Mouse (Mus musculus): ENCODE measurements around the gene Cd1d1. TPM values are rescaled to one million over a fixed set of nuclear protein-coding genes. Genes with fewer than 3 reads are reported as not detected.

Cd1d1 gene
- total RNA-seq, 1 experiment from 2014 or later = 52.9 TPM

DNA sequence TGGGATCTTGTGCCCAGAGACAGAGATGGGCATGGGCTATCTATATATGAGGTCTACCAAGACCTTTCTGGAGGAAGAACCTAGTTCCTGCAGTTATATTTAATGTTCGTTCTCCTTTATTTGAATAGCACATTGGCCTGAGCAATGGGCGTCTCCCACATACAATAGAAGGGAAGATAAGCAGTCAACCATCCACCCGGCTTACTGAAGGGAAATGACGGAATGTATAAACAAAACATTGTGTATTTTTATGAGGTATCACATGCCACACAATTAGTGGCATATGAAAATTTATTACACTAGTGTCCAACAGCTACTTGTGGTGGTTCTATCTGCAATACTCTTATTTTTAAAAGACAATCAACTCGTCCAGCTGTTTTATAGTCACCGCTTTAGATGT, 15.9 kb downstream of the Cd1d1 start:
- ATAC-seq (replicated peaks in 1 of 2; ENCODE audit: insufficient read depth in 1 of 2, low FRiP score in 2 of 2, low TSS enrichment in 1 of 2, low read depth in 1 of 2, poor library complexity in 2 of 2, severe bottlenecking in 2 of 2) = no peak

DNA sequence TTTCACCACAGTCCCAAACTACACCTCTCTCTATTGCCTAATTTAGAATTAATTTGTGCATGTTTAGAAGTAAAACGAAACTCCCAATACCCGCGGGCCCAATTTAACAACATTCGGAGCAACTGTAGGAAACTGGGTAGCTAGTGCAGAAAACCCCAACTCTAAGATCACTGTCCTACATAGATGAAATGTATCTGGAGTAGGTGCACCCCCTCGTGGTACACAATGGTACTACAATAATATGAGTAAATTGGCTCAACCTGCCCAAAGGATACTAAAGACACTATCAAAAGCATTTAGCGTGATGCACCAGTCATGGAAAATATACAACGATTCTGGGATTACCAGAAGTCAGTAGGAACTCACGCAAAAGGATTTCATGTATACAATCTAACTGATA, 22.7 kb downstream of the Cd1d1 start:
- ATAC-seq (replicated peaks in 1 of 2; ENCODE audit: insufficient read depth in 1 of 2, low FRiP score in 2 of 2, low TSS enrichment in 1 of 2, low read depth in 1 of 2, poor library complexity in 2 of 2, severe bottlenecking in 2 of 2) = peak; percentile 67 to 72; a peak in 3 of 4 replicates

DNA sequence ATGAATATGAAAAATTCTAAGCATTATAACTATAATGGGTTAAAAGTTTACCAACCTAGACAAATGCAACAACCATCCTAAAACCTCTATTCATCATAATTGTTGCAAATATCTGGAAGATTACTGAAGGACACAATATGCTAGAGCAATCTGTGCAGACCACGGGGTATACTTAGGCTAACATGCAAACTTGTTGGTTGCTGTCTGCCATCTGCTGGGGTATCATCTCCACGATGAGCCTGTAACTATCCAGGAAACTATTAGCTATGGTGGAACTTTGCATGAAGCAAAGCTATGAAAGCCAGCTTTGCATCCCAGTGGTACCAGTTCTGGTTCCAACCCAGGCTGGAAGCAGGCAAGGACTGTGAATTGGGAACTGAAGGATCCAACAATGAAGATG, 24.1 kb downstream of the Cd1d1 start:
- no peak for ATAC-seq (replicated peaks in 1 of 2; ENCODE audit: insufficient read depth in 1 of 2, low FRiP score in 2 of 2, low TSS enrichment in 1 of 2, low read depth in 1 of 2, poor library complexity in 2 of 2, severe bottlenecking in 2 of 2)

DNA sequence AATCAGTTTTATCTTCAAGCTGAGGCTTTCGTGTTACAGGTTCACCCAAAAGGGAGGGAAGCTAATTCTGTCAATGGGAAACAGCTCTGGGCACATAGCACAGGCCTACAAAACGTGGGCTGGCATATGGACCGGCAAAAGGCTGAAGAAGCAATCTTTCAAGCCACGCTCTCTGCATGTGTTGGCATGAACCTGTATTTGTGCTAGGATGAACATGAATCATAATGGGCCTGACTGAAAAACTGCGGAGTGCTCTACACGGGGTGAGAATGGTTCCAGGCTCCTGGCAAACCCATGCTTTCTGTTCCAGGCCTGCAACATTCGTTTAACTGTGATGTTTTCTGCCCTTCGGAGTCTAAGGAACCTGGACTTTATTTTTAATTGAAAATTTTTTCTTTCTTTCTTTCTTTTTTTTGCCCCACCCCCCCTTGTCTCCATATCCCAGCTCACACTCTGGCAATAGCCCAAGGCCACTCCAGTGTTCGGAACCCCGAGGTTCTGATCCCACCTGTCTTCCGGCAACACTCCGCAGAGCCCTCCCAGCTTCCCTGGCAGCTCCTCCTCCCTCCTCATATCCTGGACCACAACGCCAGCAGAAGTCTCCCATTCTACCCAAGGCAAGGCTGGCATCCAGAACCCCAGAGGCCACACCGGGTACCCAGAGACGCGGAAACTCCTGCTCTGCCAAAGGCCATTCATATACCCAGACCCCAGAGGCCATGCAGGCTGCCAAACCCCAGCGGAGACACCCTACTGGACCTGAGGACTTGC, 36.4 kb downstream of the Cd1d1 start:
- ATAC-seq (replicated peaks in 1 of 2; ENCODE audit: insufficient read depth in 1 of 2, low FRiP score in 2 of 2, low TSS enrichment in 1 of 2, low read depth in 1 of 2, poor library complexity in 2 of 2, severe bottlenecking in 2 of 2) = no peak

DNA sequence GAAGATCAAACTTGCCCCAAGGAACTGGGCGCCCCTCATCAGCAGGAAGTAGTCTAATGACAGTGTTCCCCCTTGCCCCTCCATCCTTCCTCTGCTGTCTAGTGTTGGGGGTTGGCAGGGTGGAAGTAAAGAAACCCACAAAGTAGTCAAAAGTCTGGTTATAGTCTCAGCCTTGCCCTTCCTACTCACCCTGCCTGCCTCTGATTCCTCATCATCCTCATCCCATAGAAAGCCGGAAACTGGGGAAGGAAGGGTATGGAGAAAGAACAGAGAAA, 37.9 kb downstream of the Cd1d1 start:
- no peak for ATAC-seq (replicated peaks in 1 of 2; ENCODE audit: insufficient read depth in 1 of 2, low FRiP score in 2 of 2, low TSS enrichment in 1 of 2, low read depth in 1 of 2, poor library complexity in 2 of 2, severe bottlenecking in 2 of 2)

DNA sequence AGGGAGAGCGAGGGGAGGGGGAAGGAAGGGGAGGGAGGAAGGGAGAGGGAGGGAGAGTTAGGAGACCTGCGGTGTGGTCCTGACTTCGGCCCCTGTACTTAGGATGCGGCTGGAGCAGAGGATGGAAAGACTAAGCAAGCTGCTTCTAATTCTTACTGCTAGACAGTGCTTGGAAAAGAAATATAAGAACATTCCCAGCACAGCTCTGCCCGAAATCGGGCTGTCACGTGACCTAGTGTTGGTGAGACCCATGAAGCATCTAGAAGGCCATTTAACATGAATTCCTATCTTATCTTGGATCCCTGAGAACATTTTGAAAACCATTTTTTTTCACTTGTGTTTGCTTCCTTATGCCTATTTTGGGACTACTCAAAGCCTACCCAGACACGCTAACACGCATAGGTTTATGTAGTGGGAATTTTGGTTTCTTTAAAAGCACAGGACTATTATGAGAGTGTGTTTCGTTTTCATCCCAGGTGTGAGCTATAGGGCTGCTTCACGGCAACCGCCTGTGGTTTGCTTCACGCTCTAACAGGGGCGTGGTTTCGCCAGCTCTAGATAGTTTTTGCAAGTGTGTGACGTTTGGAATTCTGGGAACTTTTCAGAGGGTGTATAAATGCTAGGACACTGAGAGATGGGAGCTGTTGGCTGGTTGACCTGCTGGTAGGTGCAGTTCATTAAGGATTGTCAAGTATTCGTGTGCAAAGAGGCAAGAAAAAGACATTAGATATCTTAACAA, 38.4 kb downstream of the Cd1d1 start:
- ATAC-seq (replicated peaks in 1 of 2; ENCODE audit: insufficient read depth in 1 of 2, low FRiP score in 2 of 2, low TSS enrichment in 1 of 2, low read depth in 1 of 2, poor library complexity in 2 of 2, severe bottlenecking in 2 of 2) = no peak

DNA sequence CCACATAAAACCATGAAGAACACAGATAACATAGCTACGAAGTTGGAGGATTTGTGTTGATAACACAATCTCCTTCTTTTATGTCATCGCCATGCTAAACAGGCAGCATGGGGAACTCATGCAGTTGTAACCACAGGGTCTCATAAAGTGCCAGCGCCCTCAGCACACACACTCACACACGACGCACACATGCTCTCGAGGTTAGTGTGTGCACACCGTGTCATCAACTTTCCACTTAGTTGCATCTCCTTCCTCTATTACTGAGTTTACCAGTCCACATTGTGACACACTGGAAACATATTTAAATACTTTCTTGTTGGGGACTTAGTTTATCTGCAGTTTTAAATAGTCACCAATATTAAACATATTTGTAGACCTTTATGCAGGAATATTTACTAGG, 40.2 kb downstream of the Cd1d1 start:
- ATAC-seq (replicated peaks in 1 of 2; ENCODE audit: insufficient read depth in 1 of 2, low FRiP score in 2 of 2, low TSS enrichment in 1 of 2, low read depth in 1 of 2, poor library complexity in 2 of 2, severe bottlenecking in 2 of 2) = peak in 1 of 2 experiments; percentile 46; a peak in 1 of 4 replicates

DNA sequence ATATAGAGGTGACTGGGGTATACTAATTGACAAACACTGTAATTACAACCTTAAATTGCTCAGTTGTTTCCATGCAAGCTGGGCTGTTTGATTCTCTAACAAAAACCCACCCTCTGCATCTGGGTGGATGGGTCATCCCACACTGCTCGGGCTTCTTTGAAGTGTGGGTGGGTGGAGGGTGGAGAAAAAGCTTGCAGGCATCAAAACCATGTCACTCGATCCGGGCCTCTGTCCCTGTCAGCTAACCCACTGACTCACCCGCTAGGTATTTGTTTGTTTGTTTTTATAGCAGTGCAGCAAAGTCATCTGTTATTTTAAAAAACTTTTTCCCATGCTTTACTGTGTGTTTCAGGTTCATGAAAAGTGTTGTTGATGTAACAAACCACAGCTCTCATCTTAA, 43.9 kb downstream of the Cd1d1 start:
- no peak for ATAC-seq (replicated peaks in 1 of 2; ENCODE audit: insufficient read depth in 1 of 2, low FRiP score in 2 of 2, low TSS enrichment in 1 of 2, low read depth in 1 of 2, poor library complexity in 2 of 2, severe bottlenecking in 2 of 2)

DNA sequence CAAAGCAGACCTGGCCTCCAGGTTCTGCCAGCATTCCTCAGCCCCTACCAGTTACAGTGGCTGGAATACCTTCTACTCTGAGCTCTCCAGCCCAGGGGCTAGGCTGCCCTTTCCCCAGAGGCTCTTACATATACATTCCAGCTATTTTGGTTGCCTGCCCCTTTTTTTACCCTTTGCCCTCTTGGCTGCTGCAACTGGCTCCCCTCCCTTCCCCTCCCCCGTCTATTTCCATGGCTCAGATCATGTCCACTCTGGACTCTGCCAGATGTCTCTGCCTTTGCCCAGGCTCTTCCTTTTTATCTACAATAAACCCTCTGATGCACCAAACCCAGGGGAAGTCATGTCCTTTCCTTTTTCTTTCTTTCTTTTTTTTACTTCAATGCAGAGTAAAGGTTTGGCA, 44.7 kb downstream of the Cd1d1 start:
- ATAC-seq (replicated peaks in 1 of 2; ENCODE audit: insufficient read depth in 1 of 2, low FRiP score in 2 of 2, low TSS enrichment in 1 of 2, low read depth in 1 of 2, poor library complexity in 2 of 2, severe bottlenecking in 2 of 2) = no peak

DNA sequence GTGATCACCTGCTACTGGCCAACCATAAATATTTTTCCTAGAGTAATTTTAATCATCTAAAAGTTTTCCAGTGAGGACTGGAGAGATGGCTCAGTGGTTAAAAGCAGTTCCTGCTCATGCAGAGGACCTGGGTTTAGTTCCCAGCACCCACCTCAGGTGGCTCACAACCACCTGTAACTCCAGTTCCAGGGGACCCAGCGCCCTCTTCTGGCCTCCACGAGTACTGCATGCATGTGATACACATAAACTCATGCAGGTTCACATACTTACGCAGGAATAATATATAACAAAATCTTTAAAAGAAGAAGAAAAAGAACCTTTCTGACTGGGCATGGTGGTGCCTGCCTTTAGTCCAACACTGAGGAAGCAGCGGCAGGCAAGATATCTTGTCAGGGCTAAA, 45.4 kb downstream of the Cd1d1 start:
- ATAC-seq (replicated peaks in 1 of 2; ENCODE audit: insufficient read depth in 1 of 2, low FRiP score in 2 of 2, low TSS enrichment in 1 of 2, low read depth in 1 of 2, poor library complexity in 2 of 2, severe bottlenecking in 2 of 2) = no peak

DNA sequence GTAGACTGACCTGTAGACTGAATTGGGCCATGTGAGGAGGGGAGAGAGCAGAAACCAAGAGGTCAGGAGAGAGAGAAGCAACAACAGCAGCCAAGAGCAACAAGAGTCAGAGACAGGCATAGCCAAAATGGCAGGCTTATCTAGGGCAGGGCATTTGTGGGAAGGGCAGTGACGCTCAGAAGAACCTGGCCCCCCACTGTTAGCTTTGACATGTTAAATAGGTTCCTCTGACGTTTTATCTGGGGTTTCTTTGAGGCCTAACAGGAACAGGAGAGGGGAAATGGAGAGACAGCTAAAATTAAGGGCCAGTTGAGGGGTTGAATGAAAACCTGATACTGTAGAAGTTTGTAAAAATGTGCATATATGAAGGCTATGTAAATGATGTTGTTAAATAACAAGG, 48.6 kb downstream of the Cd1d1 start:
- no peak for ATAC-seq (replicated peaks in 1 of 2; ENCODE audit: insufficient read depth in 1 of 2, low FRiP score in 2 of 2, low TSS enrichment in 1 of 2, low read depth in 1 of 2, poor library complexity in 2 of 2, severe bottlenecking in 2 of 2)

Other genes with a start within 250 kb of the Cd1d1 start
- 6.8 and 7.3 TPM in 2 replicates for gene Dclk2, start 78.6 kb downstream of the Cd1d1 start, total RNA-seq (2017)
- under 0.01 and 0.15 TPM in 2 replicates for gene Kirrel, start 175.3 kb upstream of the Cd1d1 start, total RNA-seq (2017)

All from hematopoietic stem cell, adult 5-6 weeks (primary cell).